Mouse (Mus musculus): ENCODE measurements around the gene Ms4a6d. TPM values are rescaled to one million over a fixed set of nuclear protein-coding genes. Genes with fewer than 3 reads are reported as not detected.

Gene Ms4a6d
- polyA plus RNA-seq (2012; rRNA removed): 1.1 and 1.9 TPM in 2 replicates

GRCm38 (mm10) chr19:11604603-11605002 lies at the start of gene Ms4a6d:
TSS of gene Ms4a6d (minus strand) at chr19:11604849.

GRCm38 (mm10) chr19:11640732-11641131 lies 36.1 kb upstream of the Ms4a6d start, which contains the start of gene Ms4a3:
TSS of gene Ms4a3 (minus strand) at chr19:11640851.

GRCm38 (mm10) chr19:11623551-11623950 lies 18.9 kb upstream of the Ms4a6d start, which contains the start of gene Ms4a2:
TSS of gene Ms4a2 (minus strand) at chr19:11623719.

Other genes starting within 250 kb of the Ms4a6d start
- 0.66 and 0.78 TPM in 2 replicates for gene Ms4a4a, start 229.3 kb downstream of the Ms4a6d start, polyA plus RNA-seq (2012; rRNA removed)
- 0.44 TPM in 1 of 2 replicates, not detected in the other for gene Ms4a4c, start 200.1 kb downstream of the Ms4a6d start, polyA plus RNA-seq (2012; rRNA removed)
- not detected in 2 replicates for gene Ms4a4b, start 161.3 kb downstream of the Ms4a6d start, polyA plus RNA-seq (2012; rRNA removed)
- 2.6 and 3.3 TPM in 2 replicates for gene Ms4a6c, start 135.5 kb downstream of the Ms4a6d start, polyA plus RNA-seq (2012; rRNA removed)
- gene Gm8369, start 118.9 kb downstream of the Ms4a6d start, polyA plus RNA-seq (2012; rRNA removed): 0.04 and 0.10 TPM in 2 replicates
- gene Ms4a6b, start 88.3 kb downstream of the Ms4a6d start, polyA plus RNA-seq (2012; rRNA removed): 2.4 and 2.9 TPM in 2 replicates
- gene Ms4a4d, start 68.0 kb downstream of the Ms4a6d start, polyA plus RNA-seq (2012; rRNA removed): 0.20 and 0.32 TPM in 2 replicates
- gene Ms4a2, start 18.9 kb upstream of the Ms4a6d start, polyA plus RNA-seq (2012; rRNA removed): 0.19 TPM in 1 of 2 replicates, not detected in the other
- 0.25 and 0.50 TPM in 2 replicates for gene Ms4a3, start 36.0 kb upstream of the Ms4a6d start, polyA plus RNA-seq (2012; rRNA removed)
- not detected in 2 replicates for gene Oosp2, start 55.7 kb upstream of the Ms4a6d start, polyA plus RNA-seq (2012; rRNA removed)
- not detected in 2 replicates for gene Oosp1, start 86.3 kb upstream of the Ms4a6d start, polyA plus RNA-seq (2012; rRNA removed)
- not detected in 2 replicates for gene Oosp3, start 92.2 kb upstream of the Ms4a6d start, polyA plus RNA-seq (2012; rRNA removed)
- not detected in 2 replicates for gene Gif, start 142.7 kb upstream of the Ms4a6d start, polyA plus RNA-seq (2012; rRNA removed)
- gene Mrpl16, start 165.5 kb upstream of the Ms4a6d start, polyA plus RNA-seq (2012; rRNA removed): 36.8 and 39.9 TPM in 2 replicates
- 11.3 and 13.5 TPM in 2 replicates for gene Stx3, start 214.6 kb upstream of the Ms4a6d start, polyA plus RNA-seq (2012; rRNA removed)
- not detected in 2 replicates for gene Olfr1417, start 234.4 kb upstream of the Ms4a6d start, polyA plus RNA-seq (2012; rRNA removed)

All from central nervous system, embryonic 11.5 days (tissue).